Mouse (Mus musculus) embryonic facial prominence, embryonic 12.5 days (tissue): ENCODE measurements around the gene Rapgef6. TPM values are rescaled to one million over a fixed set of nuclear protein-coding genes. Genes with fewer than 3 reads are reported as not detected.
"Not testable (repeated sequence)": the region's sequence is repeated elsewhere in the genome, so short reads cannot be mapped to it uniquely, and the experiment has no call there.

Experiments used
- ATAC-seq: fragments of 200-750 bp; cut with Nextera tagmentation; 2 replicates; pipeline ENCODE4 v1.8.0; 2017; ENCODE audit not compliant: insufficient number of reproducible peaks, insufficient read depth, low FRiP score, low TSS enrichment
- H3K27ac ChIP-seq: fragments of 300-500 bp; sonication (generic); 2 replicates; pipeline ENCODE4 v1.5.1; 2016; ENCODE audit warnings: mild to moderate bottlenecking
- H3K27me3 ChIP-seq: fragments of 300-500 bp; sonication (generic); 2 replicates; pipeline ENCODE4 v1.6.1; 2016; ENCODE audit warnings: mild to moderate bottlenecking, moderate library complexity
- H3K36me3 ChIP-seq: fragments of 300-500 bp; sonication (generic); 2 replicates; pipeline ENCODE4 v1.6.1; 2016; ENCODE audit warnings: mild to moderate bottlenecking
- H3K4me1 ChIP-seq: fragments of 300-500 bp; sonication (generic); 2 replicates; pipeline ENCODE4 v1.6.1; 2016
- H3K4me2 ChIP-seq: fragments of 300-500 bp; sonication (generic); replicated peaks from 2 replicates; pipeline ENCODE4 v1.6.1; 2016; ENCODE audit warnings: mild to moderate bottlenecking, moderate library complexity
- H3K4me3 ChIP-seq: fragments of 300-500 bp; sonication (generic); 2 replicates; pipeline ENCODE4 v1.5.1; 2016; ENCODE audit warnings: mild to moderate bottlenecking
- H3K9ac ChIP-seq: fragments of 300-500 bp; sonication (generic); 2 replicates; pipeline ENCODE4 v1.6.1; 2016; ENCODE audit warnings: mild to moderate bottlenecking, moderate library complexity
- H3K9me3 ChIP-seq: fragments of 300-500 bp; sonication (generic); 2 replicates; pipeline ENCODE4 v1.6.1; 2016; ENCODE audit warnings: mild to moderate bottlenecking, moderate library complexity
- WGBS: fragments of 180-500 bp; shearing (Covaris S2); methylation state at CpG from one replicate; pipeline ENCODE4 v1.1.7; 2016; 5-methylcytosine and 5-hydroxymethylcytosine counted together
- polyA plus RNA-seq: library from polyadenylated mRNA; unstranded; fragments of >200 nt; fragmentation: Nextera tagmentation; extraction: Ambion mirVana; gene quantifications from 2 replicates; pipeline ENCODE4 v1.2.1, GENCODE M21; 2016

Gene Rapgef6
- polyA plus RNA-seq, 1 experiment from 2014 or later = 35.0 TPM

DNA sequence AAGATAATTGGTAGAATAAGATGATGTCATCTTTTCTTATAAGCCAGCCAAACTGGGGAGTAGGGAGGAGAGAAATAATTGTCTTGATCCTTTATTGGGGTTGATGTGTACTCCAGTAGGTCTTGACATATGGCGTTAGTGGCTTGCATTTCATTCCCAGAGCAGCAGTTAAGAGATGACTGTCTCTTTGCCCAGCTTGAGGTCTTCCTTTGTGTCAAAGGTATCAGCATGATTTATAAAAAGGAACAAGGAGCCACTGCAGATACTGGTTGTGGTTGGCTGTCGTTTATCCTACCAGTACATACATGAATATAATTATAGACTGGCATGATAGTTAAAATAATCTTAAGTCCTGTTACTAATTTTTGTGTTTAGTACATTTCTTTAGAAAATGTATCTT is 71.4 kb downstream of the Rapgef6 start:
- Histone ChIP-seq H3K36me3 (no peaks in the 10 kb centered on the region), H3K9ac (no peak overlapping the region), H3K9me3 (no peaks in the 10 kb centered on the region), H3K27me3 (no peaks in the 10 kb centered on the region), H3K4me1 (0 out of 2 replicates have a peak, but pooled peaks cover 4% of the 10 kb centered on the region), H3K4me3 (no peak overlapping the region), H3K4me2 (no peak overlapping the region), H3K27ac (no peak overlapping the region)
- ATAC-seq = no peak
- WGBS = 68% methylated on average over 2 of the region's 2 CpGs

GRCm38 (mm10) chr11:54595053-54595452 is 72.4 kb downstream of the Rapgef6 start:
- Histone ChIP-seq H3K36me3 (no peaks in the 10 kb centered on the region), H3K9ac (no peak overlapping the region), H3K4me2 (no peak overlapping the region), H3K27ac (no peak overlapping the region), H3K4me3 (no peak overlapping the region), H3K9me3 (no peaks in the 10 kb centered on the region), H3K27me3 (no peaks in the 10 kb centered on the region), H3K4me1 (0 out of 2 replicates have a peak, but pooled peaks cover 4% of the 10 kb centered on the region)
- 74% methylated on average over 4 of the region's 4 CpGs for WGBS
- no peak for ATAC-seq

DNA sequence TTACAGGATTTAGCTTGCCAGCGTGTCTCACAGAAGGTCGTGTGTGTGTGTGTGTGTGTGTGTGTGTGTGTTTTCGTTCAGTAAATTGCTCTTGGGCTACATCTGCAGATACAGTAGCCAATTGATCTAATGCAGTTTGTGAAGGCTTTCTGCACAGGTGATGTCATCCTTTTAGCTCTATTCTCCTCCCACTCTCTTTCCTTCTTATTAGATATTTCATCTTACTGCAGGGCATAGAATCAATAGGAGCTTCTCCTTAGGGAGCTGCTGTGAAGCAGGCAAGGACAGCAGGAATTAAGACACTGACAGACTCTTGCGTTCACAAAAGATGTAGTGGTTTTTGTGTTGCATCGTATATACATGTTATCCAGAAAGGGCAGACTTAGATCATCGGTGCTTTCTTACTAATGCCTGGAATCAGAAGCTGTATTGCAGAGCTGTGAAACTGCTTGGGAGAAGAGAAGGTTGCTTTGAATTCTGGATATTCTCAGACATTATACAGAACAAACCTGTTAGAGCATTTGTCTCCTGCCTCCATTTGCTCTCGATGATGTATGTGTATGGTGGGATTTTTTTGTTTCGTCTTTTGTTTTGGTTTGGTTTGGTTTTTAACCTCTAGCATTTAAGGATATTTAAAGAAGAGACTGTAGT is 73.4 kb downstream of the Rapgef6 start:
- ATAC-seq = no peak
- Histone ChIP-seq H3K4me1 (0 out of 2 replicates have a peak, but pooled peaks cover 4% of the 10 kb centered on the region), H3K9ac (no peak overlapping the region), H3K27me3 (no peaks in the 10 kb centered on the region), H3K27ac (no peak overlapping the region), H3K36me3 (no peaks in the 10 kb centered on the region), H3K4me3 (no peak overlapping the region), H3K4me2 (no peak overlapping the region), H3K9me3 (no peaks in the 10 kb centered on the region)
- WGBS = 82% methylated on average over 8 of the region's 8 CpGs

DNA sequence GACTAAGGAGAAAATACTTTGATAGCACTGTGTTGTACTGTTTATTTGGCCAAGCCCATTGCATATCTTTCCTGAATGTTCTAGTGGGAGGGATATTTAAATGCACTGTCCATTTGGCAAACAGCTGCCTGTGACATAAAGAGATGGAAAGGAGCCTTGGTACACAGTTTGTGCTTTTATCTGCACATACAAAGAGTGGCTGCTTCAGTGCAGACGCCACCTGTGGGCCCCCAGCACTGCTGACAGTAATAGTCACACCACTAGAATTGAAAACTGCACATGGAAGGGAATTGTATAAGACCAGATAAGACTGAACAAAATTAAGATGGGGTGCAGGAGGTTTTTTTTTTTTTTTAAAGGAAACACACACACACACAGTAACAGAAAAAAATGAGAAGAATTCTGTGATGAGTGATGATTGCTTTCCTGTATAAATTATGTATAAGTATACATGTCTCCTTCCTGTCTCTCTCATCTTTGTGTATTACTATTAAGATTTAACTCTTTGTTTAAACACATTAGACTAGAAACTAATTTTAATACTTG is 75.3 kb downstream of the Rapgef6 start:
- H3K4me3 ChIP-seq = no peak overlapping the region

GRCm38 (mm10) chr11:54601121-54601520 is 78.5 kb downstream of the Rapgef6 start:
- Histone ChIP-seq H3K4me3 (no peak overlapping the region), H3K27me3 (no peaks in the 10 kb centered on the region), H3K4me2 (no peak overlapping the region), H3K9me3 (no peaks in the 10 kb centered on the region), H3K4me1 (no peaks in the 10 kb centered on the region), H3K9ac (no peak overlapping the region), H3K27ac (no peak overlapping the region), H3K36me3 (no peaks in the 10 kb centered on the region)
- 85% methylated on average over 2 of the region's 2 CpGs for WGBS
- ATAC-seq = no peak

More for the DNA sequence above, 75.3 kb downstream of the Rapgef6 start:
- ATAC-seq = no peak
- Histone ChIP-seq H3K27ac (no peak overlapping the region), H3K9me3 (no peaks in the 10 kb centered on the region), H3K9ac (no peak overlapping the region), H3K36me3 (no peaks in the 10 kb centered on the region), H3K27me3 (no peaks in the 10 kb centered on the region), H3K4me2 (no peak overlapping the region), H3K4me1 (no peaks in the 10 kb centered on the region)
- WGBS = 78% methylated on average over 1 of the region's 1 CpGs

DNA sequence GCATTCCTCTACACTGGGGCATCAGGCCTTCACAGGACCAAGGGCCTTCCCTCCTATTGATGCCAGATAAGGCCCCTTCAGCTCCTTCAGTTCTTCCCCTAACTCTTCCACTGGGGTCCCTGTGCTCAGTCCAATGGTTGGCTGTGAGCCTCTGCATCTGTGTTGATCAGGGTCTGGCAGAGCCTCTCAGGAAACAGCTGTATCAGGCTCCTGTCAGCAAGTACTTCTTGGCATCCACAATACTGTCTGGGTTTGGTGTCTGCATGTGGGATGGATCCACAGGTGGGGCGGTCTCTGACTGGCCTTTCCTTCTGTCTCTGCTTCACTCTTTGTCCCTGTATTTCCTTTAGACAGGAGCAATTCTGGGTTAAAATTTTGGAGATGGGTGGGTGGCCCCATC is 80.1 kb downstream of the Rapgef6 start:
- H3K9ac ChIP-seq, H3K4me1 ChIP-seq, H3K27me3 ChIP-seq, ATAC-seq, H3K27ac ChIP-seq, H3K9me3 ChIP-seq, H3K36me3 ChIP-seq, H3K4me2 ChIP-seq, H3K4me3 ChIP-seq: not testable (repeated sequence)
- 84% methylated on average over 1 of the region's 1 CpGs for WGBS

DNA sequence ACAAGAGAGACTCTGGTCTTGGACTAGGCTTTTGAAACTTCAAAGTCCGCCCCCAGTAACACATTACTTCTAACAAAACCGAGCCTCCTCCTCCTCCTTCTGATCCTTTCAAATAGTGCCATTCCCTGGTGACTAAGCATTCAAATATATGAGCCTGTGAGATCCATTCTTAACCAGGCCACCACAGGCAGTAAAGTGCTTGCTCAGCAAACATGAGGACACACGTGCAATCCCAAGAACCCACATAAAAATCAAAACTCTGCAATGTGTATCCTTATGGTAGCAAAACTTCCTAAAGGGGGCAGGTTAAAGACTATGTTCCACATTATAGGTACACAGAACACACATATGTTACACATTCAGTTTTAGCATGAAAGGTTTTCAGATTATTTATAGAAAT is 81.8 kb downstream of the Rapgef6 start:
- Histone ChIP-seq H3K9me3 (no peaks in the 10 kb centered on the region), H3K9ac (no peak overlapping the region), H3K4me1 (no peaks in the 10 kb centered on the region), H3K27ac (no peak overlapping the region), H3K27me3 (no peaks in the 10 kb centered on the region), H3K4me3 (no peak overlapping the region), H3K36me3 (no peaks in the 10 kb centered on the region), H3K4me2 (no peak overlapping the region)
- ATAC-seq = no peak
- 87% methylated on average over 3 of the region's 3 CpGs for WGBS

GRCm38 (mm10) chr11:54613628-54614027 is 91.0 kb downstream of the Rapgef6 start:
- H3K4me2 ChIP-seq = no peak overlapping the region
- H3K9me3 ChIP-seq = no peaks in the 10 kb centered on the region
- H3K36me3 ChIP-seq = no peaks in the 10 kb centered on the region
- H3K27ac ChIP-seq = no peak overlapping the region
- ATAC-seq = no peak
- H3K9ac ChIP-seq = no peak overlapping the region
- H3K27me3 ChIP-seq = no peaks in the 10 kb centered on the region
- H3K4me1 ChIP-seq = no peaks in the 10 kb centered on the region
- H3K4me3 ChIP-seq = no peak overlapping the region

- Histone ChIP-seq H3K4me2 (no peak overlapping the region), H3K9me3 (no peaks in the 10 kb centered on the region), H3K27me3 (no peaks in the 10 kb centered on the region), H3K4me3 (no peak overlapping the region), H3K9ac (no peak overlapping the region), H3K27ac (no peak overlapping the region), H3K36me3 (no peaks in the 10 kb centered on the region), H3K4me1 (no peaks in the 10 kb centered on the region)
- WGBS = 88% methylated on average over 1 of the region's 1 CpGs
- no peak for ATAC-seq
Observed at GRCm38 (mm10) chr11:54614560-54614959, 91.9 kb downstream of the Rapgef6 start.

GRCm38 (mm10) chr11:54618841-54619240 is 96.2 kb downstream of the Rapgef6 start:
- Histone ChIP-seq H3K9ac (no peak overlapping the region), H3K27ac (no peak overlapping the region), H3K36me3 (0 out of 2 replicates have a peak, but pooled peaks cover 4% of the 10 kb centered on the region), H3K4me1 (no peaks in the 10 kb centered on the region), H3K4me3 (no peak overlapping the region), H3K27me3 (no peaks in the 10 kb centered on the region), H3K4me2 (no peak overlapping the region), H3K9me3 (no peaks in the 10 kb centered on the region)
- ATAC-seq = no peak
- WGBS = 51% methylated on average over 2 of the region's 2 CpGs

DNA sequence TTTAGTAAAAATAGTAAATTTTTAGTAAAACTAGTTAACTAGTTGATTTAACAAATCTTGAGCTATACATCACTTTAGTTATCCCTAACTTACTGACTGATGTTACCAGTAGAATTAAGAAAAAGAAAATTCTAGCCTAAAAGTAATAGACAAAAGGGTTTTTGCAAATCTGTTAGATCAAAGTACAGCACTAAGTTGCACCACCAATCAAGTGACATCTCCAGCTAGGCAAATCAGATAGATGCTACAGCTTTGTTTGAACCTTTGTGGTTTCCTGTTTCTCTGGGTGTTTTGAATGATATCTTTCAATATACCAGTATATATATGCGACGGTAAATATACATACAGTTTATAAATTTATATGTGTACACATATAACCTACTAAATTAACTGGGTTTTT is 99.1 kb downstream of the Rapgef6 start:
- H3K9me3 ChIP-seq = no peaks in the 10 kb centered on the region
- no peak overlapping the region for H3K4me3 ChIP-seq
- 99% methylated on average over 2 of the region's 2 CpGs for WGBS
- no peaks in the 10 kb centered on the region for H3K27me3 ChIP-seq
- no peak for ATAC-seq
- H3K9ac ChIP-seq = no peak overlapping the region
- H3K36me3 ChIP-seq = 0 out of 2 replicates have a peak, but pooled peaks cover 4% of the 10 kb centered on the region
- H3K27ac ChIP-seq = no peak overlapping the region
- H3K4me2 ChIP-seq = no peak overlapping the region
- no peaks in the 10 kb centered on the region for H3K4me1 ChIP-seq

GRCm38 (mm10) chr11:54626905-54627304 is 104.3 kb downstream of the Rapgef6 start:
- Histone ChIP-seq H3K9ac (no peak overlapping the region), H3K27me3 (no peaks in the 10 kb centered on the region), H3K36me3 (0 out of 2 replicates have a peak, but pooled peaks cover 4% of the 10 kb centered on the region), H3K27ac (no peak overlapping the region), H3K9me3 (no peaks in the 10 kb centered on the region), H3K4me1 (no peaks in the 10 kb centered on the region), H3K4me3 (no peak overlapping the region), H3K4me2 (no peak overlapping the region)
- WGBS = 75% methylated on average over 1 of the region's 1 CpGs
- ATAC-seq = no peak
